Mouse (Mus musculus): ENCODE data around the gene Tcp11l2.

- no peak for TF ChIP-seq E2F4 (IDR thresholded peaks at IDR 0.05; ENCODE audit: insufficient read depth)
- TF ChIP-seq POLR2A (IDR thresholded peaks at IDR 0.05; ENCODE audit: insufficient read length, low read depth) = no peak
- no peak for TF ChIP-seq POLR2AphosphoS2 (IDR thresholded peaks at IDR 0.05; ENCODE audit: insufficient read length, low read depth)
- no peak for TF ChIP-seq MAX (IDR thresholded peaks at IDR 0.05; ENCODE audit: low read depth)
- TF ChIP-seq CEBPB (IDR thresholded peaks at IDR 0.05; ENCODE audit: insufficient read depth, poor library complexity, severe bottlenecking) = no peak
- no peak for TF ChIP-seq TCF12 (IDR thresholded peaks at IDR 0.05; ENCODE audit: insufficient read depth, poor library complexity, severe bottlenecking)
- no peak for TF ChIP-seq MYOD1 (IDR thresholded peaks at IDR 0.05; ENCODE audit: control insufficient read depth in 1 of 3, insufficient read length in 2 of 3, low read depth in 2 of 3)
- no peak for TF ChIP-seq MYOG (IDR thresholded peaks at IDR 0.05; ENCODE audit: control insufficient read depth in 1 of 3, insufficient read depth in 1 of 3, insufficient read length in 2 of 3, low read depth in 2 of 3)
- TF ChIP-seq TCF3 (IDR thresholded peaks at IDR 0.05; ENCODE audit: insufficient read length, low read depth) = no peak
- no peak for TF ChIP-seq USF1 (IDR thresholded peaks at IDR 0.05; ENCODE audit: low read depth)
- no peak for TF ChIP-seq SRF (IDR thresholded peaks at IDR 0.05; ENCODE audit: control insufficient read depth, insufficient read length, low read depth)
- TF ChIP-seq REST (IDR thresholded peaks at IDR 0.05; ENCODE audit: insufficient read depth, insufficient read length) = no peak
These were observed 36.9 kb downstream of the Tcp11l2 start for GRCm38 (mm10) chr10:84613366-84613765.

All from myocyte (in vitro differentiated cells).